Mouse (Mus musculus) MEL (cell line): ENCODE results near the gene Lama5. TPM values are rescaled to one million over a fixed set of nuclear protein-coding genes. Genes with fewer than 3 reads are reported as not detected.

Experiments used
- DNase-seq: peaks from one replicate; pipeline ENCODE4 v3.0.0; 2011; ENCODE audit warnings: low read depth, low spot score
- H3K27ac ChIP-seq: 2 replicates; pipeline ENCODE4 v1.5.1; 2012; ENCODE audit warnings: low read depth, mild to moderate bottlenecking, control low read depth, low read length, moderate library complexity; ENCODE audit not compliant: control insufficient read depth
- H3K27me3 ChIP-seq, 2 experiments: fragments of 150-350 bp in 1 of 2; sonication (generic) in 1 of 2; 2 replicates each; pipeline ENCODE4 v1.6.1; 2012; ENCODE audit warnings: low read length in 2 of 2, mild to moderate bottlenecking in 2 of 2, improper control_type of control experiment in 1 of 2, moderate library complexity in 1 of 2; ENCODE audit not compliant: insufficient read depth in 2 of 2, control insufficient read depth in 1 of 2
- H3K36me3 ChIP-seq, 2 experiments: 2 replicates each; pipeline ENCODE4 v1.6.1; 2012 to 2014; ENCODE audit warnings: low read length in 2 of 2, improper control_type of control experiment in 1 of 2, inconsistent platforms in 1 of 2, mild to moderate bottlenecking in 1 of 2; ENCODE audit not compliant: insufficient read depth in 2 of 2, control insufficient read depth in 1 of 2
- H3K4me1 ChIP-seq, 2 experiments: fragments of 150-350 bp in 1 of 2; sonication (generic) in 1 of 2; 2 replicates each; pipeline ENCODE4 v1.6.1; 2012; ENCODE audit warnings: low read length in 2 of 2, improper control_type of control experiment in 1 of 2, mild to moderate bottlenecking in 1 of 2; ENCODE audit not compliant: insufficient read depth in 2 of 2, control insufficient read depth in 1 of 2
- H3K4me3 ChIP-seq, 2 experiments: fragments of 150-350 bp in 1 of 2; sonication (generic) in 1 of 2; 2 replicates each; pipeline ENCODE4 v1.5.1; 2012; ENCODE audit warnings: low read depth in 2 of 2, low read length in 2 of 2, mild to moderate bottlenecking in 2 of 2, moderate library complexity in 2 of 2, control low read depth in 1 of 2, improper control_type of control experiment in 1 of 2; ENCODE audit not compliant: control insufficient read depth in 1 of 2, insufficient read depth in 1 of 2
- H3K79me2 ChIP-seq: 2 replicates; pipeline ENCODE4 v1.6.1; 2012; ENCODE audit warnings: mild to moderate bottlenecking, low read length, moderate library complexity; ENCODE audit not compliant: control insufficient read depth, poor library complexity, insufficient read depth
- H3K9ac ChIP-seq: 2 replicates; pipeline ENCODE4 v1.6.1; 2012; ENCODE audit warnings: low read depth, mild to moderate bottlenecking, control low read depth, low read length, moderate library complexity; ENCODE audit not compliant: control insufficient read depth, poor library complexity, severe bottlenecking
- H3K9me3 ChIP-seq: fragments of 150-350 bp; sonication (generic); replicated peaks from 2 replicates; pipeline ENCODE4 v1.6.1; 2012; ENCODE audit warnings: mild to moderate bottlenecking, low read length, improper control_type of control experiment, moderate library complexity; ENCODE audit not compliant: insufficient read depth
- CHD1 ChIP-seq: IDR thresholded peaks from 2 replicates; pipeline ENCODE4 v1.6.1; 2012; ENCODE audit warnings: low read depth, mild to moderate bottlenecking, inconsistent platforms, low read length, improper control_type of control experiment
- CTCF ChIP-seq, 3 experiments: IDR thresholded peaks in 2 of 3; conservative IDR thresholded peaks in 1 of 3; 2 replicates each; pipeline ENCODE4 v1.5.1; 2011 to 2012; ENCODE audit warnings: low read length in 3 of 3, low read depth in 2 of 3, mild to moderate bottlenecking in 2 of 3, improper control_type of control experiment in 1 of 3, inconsistent platforms in 1 of 3, mixed read lengths in 1 of 3, moderate library complexity in 1 of 3; ENCODE audit not compliant: control insufficient read depth in 1 of 3, insufficient read depth in 1 of 3, poor library complexity in 1 of 3, severe bottlenecking in 1 of 3
- E2F4 ChIP-seq: IDR thresholded peaks from 2 replicates; pipeline ENCODE4 v1.6.1; 2011; ENCODE audit warnings: low read depth, low read length, improper control_type of control experiment, borderline replicate concordance
- ELF1 ChIP-seq: IDR thresholded peaks from 2 replicates; pipeline ENCODE4 v1.6.1; 2014; ENCODE audit warnings: low read depth, mild to moderate bottlenecking, inconsistent platforms, low read length, improper control_type of control experiment, moderate library complexity
- EP300 ChIP-seq, 2 experiments: IDR thresholded peaks; 2 replicates each; pipeline ENCODE4 v1.6.1; 2011; ENCODE audit warnings: improper control_type of control experiment in 2 of 2, low read length in 2 of 2, low read depth in 1 of 2, mild to moderate bottlenecking in 1 of 2
- ETS1 ChIP-seq: IDR thresholded peaks from 2 replicates; pipeline ENCODE4 v1.6.1; 2012; ENCODE audit warnings: low read depth, mild to moderate bottlenecking, inconsistent platforms, low read length, improper control_type of control experiment, moderate library complexity
- GABPA ChIP-seq: IDR thresholded peaks from 2 replicates; pipeline ENCODE4 v1.6.1; 2012; ENCODE audit warnings: low read depth, mild to moderate bottlenecking, inconsistent platforms, low read length, improper control_type of control experiment, moderate library complexity
- GATA1 ChIP-seq: IDR thresholded peaks from 2 replicates; pipeline ENCODE4 v1.6.1; 2011; ENCODE audit warnings: low read depth, low read length, improper control_type of control experiment
- HCFC1 ChIP-seq: IDR thresholded peaks from 2 replicates; pipeline ENCODE4 v1.6.1; 2012; ENCODE audit warnings: low read depth, mild to moderate bottlenecking, inconsistent platforms, low read length, improper control_type of control experiment, moderate library complexity
- KAT2A ChIP-seq: conservative IDR thresholded peaks from 2 replicates; pipeline ENCODE4 v1.6.1; 2012; ENCODE audit warnings: low read depth, low read length, improper control_type of control experiment, inconsistent platforms
- MAFK ChIP-seq: IDR thresholded peaks from 2 replicates; pipeline ENCODE4 v1.6.1; 2011; ENCODE audit warnings: low read depth, mild to moderate bottlenecking, low read length, improper control_type of control experiment, borderline replicate concordance
- MAX ChIP-seq: IDR thresholded peaks from 2 replicates; pipeline ENCODE4 v1.6.1; 2011; ENCODE audit warnings: low read length, improper control_type of control experiment
- MXI1 ChIP-seq: IDR thresholded peaks from 2 replicates; pipeline ENCODE4 v1.6.1; 2011; ENCODE audit warnings: mild to moderate bottlenecking, low read depth, low read length, improper control_type of control experiment
- MYB ChIP-seq: IDR thresholded peaks from 2 replicates; pipeline ENCODE4 v1.6.1; 2011; ENCODE audit warnings: mild to moderate bottlenecking, low read depth, low read length, improper control_type of control experiment
- MYC ChIP-seq: IDR thresholded peaks from 2 replicates; pipeline ENCODE4 v1.6.1; 2011; ENCODE audit warnings: low read depth, mild to moderate bottlenecking, low read length, improper control_type of control experiment, moderate library complexity
- NELFE ChIP-seq: IDR thresholded peaks from 2 replicates; pipeline ENCODE4 v1.6.1; 2011; ENCODE audit warnings: low read depth, low read length, improper control_type of control experiment
- NRF1 ChIP-seq: IDR thresholded peaks from 2 replicates; pipeline ENCODE4 v1.6.1; 2014; ENCODE audit warnings: low read depth, mild to moderate bottlenecking, inconsistent platforms, low read length, improper control_type of control experiment, moderate library complexity; ENCODE audit not compliant: poor library complexity, insufficient read depth, severe bottlenecking
- POLR2A ChIP-seq, 2 experiments: IDR thresholded peaks; 2 replicates each; pipeline ENCODE4 v1.6.1; 2011 to 2012; ENCODE audit warnings: low read length in 2 of 2, mild to moderate bottlenecking in 2 of 2, control low read depth in 1 of 2, improper control_type of control experiment in 1 of 2, low read depth in 1 of 2, moderate library complexity in 1 of 2; ENCODE audit not compliant: control insufficient read depth in 1 of 2, insufficient read depth in 1 of 2, poor library complexity in 1 of 2
- POLR2AphosphoS2 ChIP-seq: IDR thresholded peaks from 2 replicates; pipeline ENCODE4 v1.6.1; 2011; ENCODE audit warnings: low read length, improper control_type of control experiment
- POLR2AphosphoS5 ChIP-seq: IDR thresholded peaks from 2 replicates; pipeline ENCODE4 v1.6.1; 2012; ENCODE audit warnings: low read depth, borderline replicate concordance, mild to moderate bottlenecking, inconsistent platforms, low read length, moderate library complexity, mixed read lengths
- RCOR1 ChIP-seq: IDR thresholded peaks from 2 replicates; pipeline ENCODE4 v1.6.1; 2012; ENCODE audit warnings: low read depth, mild to moderate bottlenecking, inconsistent platforms, low read length, improper control_type of control experiment
- TAL1 ChIP-seq: IDR thresholded peaks from 2 replicates; pipeline ENCODE4 v1.6.1; 2012; ENCODE audit warnings: mild to moderate bottlenecking, inconsistent platforms, low read length, moderate library complexity, mixed read lengths
- TBP ChIP-seq: IDR thresholded peaks from 2 replicates; pipeline ENCODE4 v1.8.0; 2011; ENCODE audit warnings: low read depth, low read length, improper control_type of control experiment
- USF1 ChIP-seq: IDR thresholded peaks from 2 replicates; pipeline ENCODE4 v1.6.1; 2014; ENCODE audit warnings: low read depth, mild to moderate bottlenecking, inconsistent platforms, low read length, improper control_type of control experiment, moderate library complexity
- USF2 ChIP-seq, 2 experiments: IDR thresholded peaks; 2 replicates each; pipeline ENCODE4 v1.6.1; 2011 to 2012; ENCODE audit warnings: improper control_type of control experiment in 2 of 2, low read length in 2 of 2, borderline replicate concordance in 1 of 2, inconsistent platforms in 1 of 2, low read depth in 1 of 2, mild to moderate bottlenecking in 1 of 2; ENCODE audit not compliant: insufficient read depth in 1 of 2
- ZC3H11A ChIP-seq: IDR thresholded peaks from 2 replicates; pipeline ENCODE4 v1.6.1; 2012; ENCODE audit warnings: low read depth, mild to moderate bottlenecking, inconsistent platforms, low read length, improper control_type of control experiment
- ZMIZ1 ChIP-seq: IDR thresholded peaks from 2 replicates; pipeline ENCODE4 v1.6.1; 2012; ENCODE audit warnings: low read depth, mild to moderate bottlenecking, inconsistent platforms, low read length, improper control_type of control experiment, moderate library complexity
- polyA plus RNA-seq, 2 experiments: library from polyadenylated mRNA; stranded (reverse) in 1 of 2; unstranded in 1 of 2; fragments of >175 nt in 1 of 2; fragments of >200 nt in 1 of 2; gene quantifications; 2 replicates each; pipeline versions ENCODE4 v1.2.1 to v1.2.4; 2012; ENCODE audit warnings: low replicate concordance in 2 of 2, low read depth in 1 of 2; ENCODE audit not compliant: insufficient read length in 2 of 2, insufficient read depth in 1 of 2, missing spikeins in 1 of 2
- total RNA-seq: library from RNA; depleted of rRNA; stranded (reverse); fragments of 300-350 nt; gene quantifications from 2 replicates; pipeline ENCODE4 v1.2.3, GENCODE M21; 2012

Gene Lama5
- total and polyA plus RNA-seq, 3 experiments = 6.1 to 14.6 TPM; not detected in 1

DNA sequence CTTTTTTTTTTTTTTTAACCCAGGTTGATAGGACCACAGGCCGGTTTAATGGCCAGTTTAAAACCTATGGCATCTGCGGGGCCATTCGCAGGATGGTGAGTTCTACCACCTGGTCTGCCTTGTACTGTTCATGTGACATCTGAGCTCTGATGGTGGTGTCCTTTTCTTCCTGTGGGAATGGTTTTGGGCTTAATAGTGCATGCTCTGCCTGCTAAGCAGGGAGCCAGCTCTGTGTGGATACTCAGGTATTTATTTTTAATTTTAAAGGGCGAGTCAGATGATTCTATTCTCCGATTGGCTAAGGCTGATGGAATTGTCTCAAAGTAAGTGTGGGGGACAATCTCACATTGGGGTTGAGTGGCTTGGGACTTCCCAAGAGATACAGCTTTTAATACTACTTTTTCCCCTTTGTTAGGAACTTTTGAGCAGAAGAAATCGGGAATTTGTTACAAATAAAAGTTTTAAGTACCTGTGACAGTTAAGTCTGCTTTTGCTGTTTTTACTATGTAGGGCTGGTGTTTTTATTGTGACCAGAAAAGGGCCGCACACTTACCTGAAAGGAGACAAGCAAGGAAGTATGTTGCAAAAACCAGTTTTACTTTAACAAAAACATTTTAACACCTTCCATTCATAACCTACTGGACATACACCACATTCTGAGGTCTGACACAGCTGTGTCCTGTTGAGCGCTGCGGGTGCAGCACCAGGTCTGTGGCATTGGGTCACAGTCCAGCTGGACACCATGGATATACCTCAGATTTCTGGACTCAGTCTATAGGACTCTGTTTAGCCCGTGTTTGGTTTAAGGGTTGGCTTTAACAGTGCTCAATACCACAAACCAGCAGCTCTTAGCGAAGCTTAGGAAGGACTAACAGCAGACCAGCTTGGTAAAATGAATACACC, 32.6 kb upstream of the Lama5 start:
- H3K4me1 ChIP-seq = peaks cover 0 to 11% of the 10 kb centered on the region in 2 experiments; a peak in 2 of 4 replicates
- peaks cover 6 to 17% of the 10 kb centered on the region in 2 experiments for H3K36me3 ChIP-seq
- H3K27me3 ChIP-seq = no peaks in the 10 kb centered on the region
- peaks cover 18% of the 10 kb centered on the region for H3K79me2 ChIP-seq
- H3K9ac ChIP-seq = peak overlapping the region; percentile 92
- H3K4me3 ChIP-seq = peak overlapping the region; percentile 65 to 84
- DNase-seq = no peak
- peak overlapping the region; percentile 68 for H3K27ac ChIP-seq
- no peaks in the 10 kb centered on the region for H3K9me3 ChIP-seq
- TF ChIP-seq MAX = peak; percentile 40; the same call in 1 of the 2 replicates
- 0 out of 2 replicates have a peak, but pooled peaks have one; percentile 8 for TF ChIP-seq TBP
- no peak for TF ChIP-seq ZC3H11A
- peak; percentile 97 for TF ChIP-seq CHD1
- no peak for TF ChIP-seq POLR2AphosphoS2
- TF ChIP-seq USF1 = no peak
- no peak for TF ChIP-seq USF2 (IDR thresholded peaks at IDR 0.05; ENCODE audit: borderline replicate concordance in 1 of 2, insufficient read depth in 1 of 2, low read depth in 1 of 2, low read length in 2 of 2)
- TF ChIP-seq KAT2A = no peak
- TF ChIP-seq POLR2AphosphoS5 = no peak

DNA sequence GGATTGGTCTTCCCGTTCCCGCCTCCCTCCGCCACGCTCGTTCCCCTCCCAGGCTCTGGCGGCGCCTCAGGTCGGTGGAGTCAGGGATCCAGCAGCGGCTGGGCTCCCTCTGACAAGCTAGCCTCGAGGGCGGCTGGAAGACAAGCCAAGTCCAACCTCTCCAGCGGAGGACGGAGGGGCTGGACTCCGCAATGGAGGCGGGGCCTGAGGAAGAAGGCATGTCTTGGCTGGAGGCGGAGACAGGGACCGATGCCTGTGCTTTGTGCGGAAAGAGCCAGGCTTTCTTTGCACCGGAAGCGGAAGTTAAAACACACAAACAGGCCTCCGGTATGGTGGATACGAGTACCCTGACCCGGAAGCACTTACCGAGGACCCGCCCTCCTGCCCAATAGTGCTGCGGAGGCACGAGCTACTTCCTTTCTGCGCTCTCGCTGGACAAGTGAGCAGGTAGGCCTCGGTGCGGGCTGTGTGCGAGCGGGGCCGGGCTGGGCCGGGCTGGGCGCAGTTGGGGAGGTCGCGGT, 31.4 kb upstream of the Lama5 start, which contains the start of gene Rps21:
Gene Rps21, plus strand, starts transcription at position 377 of the 521 bp plus-strand sequence.
- Histone ChIP-seq H3K27me3 (no peaks in the 10 kb centered on the region), H3K9ac (peak within 1 kb of the TSS; percentile 92), H3K4me3 (peak within 1 kb of the TSS; percentile 65 to 84), H3K27ac (peak within 1 kb of the TSS; percentile 68), H3K9me3 (no peaks in the 10 kb centered on the region), H3K4me1 (peaks cover 0 to 11% of the 10 kb centered on the region in 2 experiments; a peak in 2 of 4 replicates), H3K79me2 (peaks cover 18% of the 10 kb centered on the region), H3K36me3 (peaks cover 6 to 17% of the 10 kb centered on the region in 2 experiments)
- peak; percentile 100 for DNase-seq
- TF ChIP-seq MAFK = no peak
- no peak for TF ChIP-seq E2F4
- peak; percentile 95 for TF ChIP-seq ELF1
- no peak for TF ChIP-seq ZC3H11A
- peak; percentile 85 for TF ChIP-seq MXI1
- peak; percentile 98 for TF ChIP-seq KAT2A
- 0 out of 2 replicates have a peak, but pooled peaks have one; percentile 11 for TF ChIP-seq NRF1
- TF ChIP-seq EP300 (IDR thresholded peaks at IDR 0.05; ENCODE audit: low read depth in 1 of 2, low read length in 2 of 2) = no peak
- no peak for TF ChIP-seq CTCF (IDR thresholded peaks at IDR 0.05 in 2 of 3, conservative IDR thresholded peaks at IDR 0.05 in 1 of 3; ENCODE audit: control insufficient read depth in 1 of 3, insufficient read depth in 1 of 3, low read depth in 2 of 3, low read length in 3 of 3, poor library complexity in 1 of 3, severe bottlenecking in 1 of 3)
- peak; percentile 5; the same call in 1 of the 2 replicates for TF ChIP-seq ETS1
- TF ChIP-seq ZMIZ1 = peak; percentile 82
- no peak for TF ChIP-seq CHD1
- peak; percentile 96 for TF ChIP-seq MYC
- peak; percentile 55; the same call in 1 of the 2 replicates for TF ChIP-seq POLR2AphosphoS5
- TF ChIP-seq HCFC1 = peak; percentile 97
- no peak for TF ChIP-seq GABPA
- peak; percentile 43; the same call in 1 of the 2 replicates for TF ChIP-seq USF1
- peak; percentile 90 for TF ChIP-seq POLR2AphosphoS2
- peak; percentile 87 for TF ChIP-seq RCOR1
- peak; percentile 98 for TF ChIP-seq NELFE
- peak; percentile 81 to 96 for TF ChIP-seq POLR2A (IDR thresholded peaks at IDR 0.05; ENCODE audit: control insufficient read depth in 1 of 2, insufficient read depth in 1 of 2, low read depth in 1 of 2, low read length in 2 of 2, poor library complexity in 1 of 2)
- TF ChIP-seq GATA1 = 0 out of 2 replicates have a peak, but pooled peaks have one; percentile 19
- TF ChIP-seq TAL1 = no peak
- TF ChIP-seq MYB = no peak
